Mouse (Mus musculus) 3T3-L1 (cell line): ENCODE data around the gene Cdh24.
A peak's percentile ranks its signal among the peaks of the same experiment; 100 is the strongest.

Source experiments
- DNase-seq: peaks from one replicate; pipeline ENCODE4 v3.0.0-alpha.2; 2015; ENCODE audit warnings: low read depth, low spot score

The Cdh24 gene

DNA sequence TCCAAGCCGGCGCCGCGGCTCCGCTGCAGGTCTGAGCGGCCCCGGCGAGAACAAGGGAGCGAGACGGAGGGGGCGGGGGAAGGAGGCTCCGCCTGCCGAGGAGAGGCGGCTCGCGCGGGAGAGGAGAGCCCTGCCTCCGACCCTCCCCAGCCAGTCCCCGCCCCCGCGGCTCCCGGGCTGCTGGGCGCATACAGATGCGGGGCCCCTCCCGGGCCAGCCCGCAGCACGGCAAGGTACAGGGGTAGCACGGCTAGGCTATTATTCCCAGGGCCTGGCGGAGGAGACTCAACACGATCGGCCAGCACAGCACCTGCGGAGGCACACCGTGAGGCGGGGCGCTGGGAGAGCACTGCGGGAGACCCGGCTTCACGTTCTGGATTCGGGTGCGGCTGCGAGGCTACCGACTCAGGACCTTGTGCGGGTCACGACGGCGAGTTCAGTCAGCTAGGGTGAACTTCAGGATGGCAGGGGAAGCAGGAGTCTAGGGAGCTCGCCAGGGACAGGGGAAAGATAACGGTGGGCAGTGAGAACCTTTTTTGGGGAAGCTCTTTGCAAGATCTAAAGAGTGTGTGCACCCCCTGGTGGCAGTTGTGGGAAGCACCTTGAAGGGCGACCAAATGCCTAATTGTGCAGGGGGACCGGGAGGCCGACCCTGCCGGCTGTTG is at the start of gene Cdh24:
Gene Cdh24, minus strand, starts transcription at position 60 of the 665 bp plus-strand sequence.
- DNase-seq = peak; percentile 81

- no peak for DNase-seq
These were observed 46.1 kb upstream of the Cdh24 start for GRCm38 (mm10) chr14:54687251-54687650.

- peak; percentile 94 for DNase-seq
These were observed 45.5 kb upstream of the Cdh24 start, which contains the start of gene Acin1 for GRCm38 (mm10) chr14:54686522-54687143. Gene Acin1 (minus strand): TSS chr14:54686931.

DNA sequence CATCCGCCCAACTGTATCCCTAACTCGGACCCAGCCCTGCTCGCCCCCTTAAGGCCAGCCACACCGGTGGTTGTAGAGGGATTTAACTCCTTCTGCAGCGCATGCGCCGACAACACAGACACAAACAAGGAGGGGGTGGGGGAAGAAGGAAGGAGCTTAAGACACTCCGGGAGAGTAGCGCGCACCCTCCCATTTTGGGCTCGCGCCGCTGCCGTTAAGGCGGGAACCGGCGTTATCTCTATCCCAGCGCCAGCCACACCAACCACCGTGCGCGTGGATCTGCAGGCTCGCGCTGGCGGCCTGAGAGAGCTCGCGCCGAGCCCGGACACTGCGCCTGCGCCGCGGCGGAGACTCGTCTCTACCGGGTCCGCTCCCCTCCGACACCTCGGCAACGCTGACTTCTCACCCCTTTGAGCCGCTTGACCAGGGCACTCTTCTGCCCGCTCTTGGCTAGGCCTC is 44.9 kb upstream of the Cdh24 start, which contains the start of gene 1700123O20Rik:
Gene 1700123O20Rik, plus strand, starts transcription at position 154 of the 459 bp plus-strand sequence.
- DNase-seq = peak; percentile 83

DNA sequence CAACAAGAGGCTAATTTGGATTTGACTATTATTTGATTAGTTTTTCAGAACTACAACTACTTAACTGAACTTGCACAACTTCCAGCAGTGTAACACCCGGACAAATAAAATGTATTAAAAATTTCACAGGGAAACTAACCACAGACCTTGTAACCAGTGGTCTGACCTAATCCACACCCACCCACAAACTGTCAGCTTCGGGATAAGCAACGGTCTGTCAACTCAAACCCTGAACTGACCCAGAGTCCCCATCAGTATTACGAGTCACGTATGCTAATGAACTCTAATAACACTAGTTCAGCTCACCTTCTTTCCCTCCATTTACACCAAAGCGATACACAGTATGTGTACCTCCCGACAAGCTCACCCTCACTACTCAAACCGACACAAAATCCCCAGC is 44.3 kb upstream of the Cdh24 start:
- no peak for DNase-seq

DNA sequence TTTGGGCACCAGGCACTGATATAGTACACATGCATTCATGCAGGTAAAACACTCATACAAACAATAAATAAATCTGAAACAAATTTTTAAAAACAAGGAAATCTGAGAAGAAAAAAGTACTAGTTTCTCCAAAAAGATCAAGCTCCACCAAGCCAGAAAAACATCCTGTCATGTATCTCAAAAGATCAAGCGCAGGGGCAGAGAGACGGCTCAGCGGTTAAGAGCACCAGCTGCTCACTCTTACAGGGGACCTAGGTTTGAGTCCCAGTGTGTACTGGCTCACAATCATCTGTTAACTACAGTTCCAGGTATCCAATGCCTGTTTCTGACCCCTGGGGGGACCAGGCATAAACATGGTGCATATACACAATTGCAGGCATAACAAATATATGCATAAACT is 41.2 kb upstream of the Cdh24 start:
- DNase-seq = no peak

DNA sequence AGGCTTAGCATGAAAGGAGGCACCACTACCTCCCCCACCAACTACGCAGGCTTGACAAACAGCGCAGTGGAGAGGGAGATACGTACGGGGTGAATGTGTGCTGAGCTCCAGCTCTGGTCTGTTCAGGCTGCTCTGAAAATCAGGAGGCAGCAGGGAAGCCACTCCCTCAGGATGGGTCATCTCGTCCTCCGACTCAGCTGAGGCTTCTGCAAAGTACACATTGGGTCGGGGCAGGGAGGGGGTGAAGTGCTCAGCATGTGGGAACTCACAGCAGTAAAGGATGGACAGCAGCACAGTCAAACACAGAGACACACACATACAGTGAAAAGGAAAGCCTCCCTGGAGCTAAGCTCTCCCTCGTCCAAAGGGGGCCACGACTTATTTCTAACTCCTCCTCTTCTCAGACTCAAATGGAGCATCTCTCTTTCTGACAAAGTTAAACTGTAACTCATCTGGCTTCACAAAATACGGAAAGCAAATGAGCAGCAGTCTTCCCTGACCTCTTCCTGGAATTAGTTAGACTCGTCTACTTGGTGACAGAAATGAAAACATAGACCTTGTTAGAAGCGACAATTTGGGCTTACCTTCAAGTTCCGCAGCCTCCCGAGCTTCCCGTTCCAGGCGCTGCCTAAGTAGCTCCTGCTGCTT is 37.6 kb upstream of the Cdh24 start:
- DNase-seq = no peak

- no peak for DNase-seq
These were observed 35.1 kb upstream of the Cdh24 start for GRCm38 (mm10) chr14:54676290-54676689.

DNA sequence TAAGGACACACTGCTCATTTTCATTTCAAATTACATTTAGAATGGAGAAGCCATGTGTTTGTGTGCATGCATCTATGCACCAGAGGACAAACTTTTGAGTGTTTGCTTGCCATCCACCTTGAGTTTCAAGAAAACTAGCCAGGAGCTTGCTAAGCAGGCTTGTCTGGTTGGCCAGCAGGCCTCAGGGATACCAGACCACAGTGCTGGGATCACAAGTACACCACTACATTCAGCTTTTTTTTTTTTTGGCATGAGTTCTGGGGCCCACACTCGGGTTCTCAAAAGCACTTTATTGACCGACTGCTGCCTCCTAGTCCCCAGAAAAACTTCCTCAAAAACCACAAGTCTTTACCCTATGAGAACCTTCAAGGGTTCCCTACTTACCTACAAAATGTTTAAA is 33.2 kb upstream of the Cdh24 start:
- DNase-seq = no peak

DNA sequence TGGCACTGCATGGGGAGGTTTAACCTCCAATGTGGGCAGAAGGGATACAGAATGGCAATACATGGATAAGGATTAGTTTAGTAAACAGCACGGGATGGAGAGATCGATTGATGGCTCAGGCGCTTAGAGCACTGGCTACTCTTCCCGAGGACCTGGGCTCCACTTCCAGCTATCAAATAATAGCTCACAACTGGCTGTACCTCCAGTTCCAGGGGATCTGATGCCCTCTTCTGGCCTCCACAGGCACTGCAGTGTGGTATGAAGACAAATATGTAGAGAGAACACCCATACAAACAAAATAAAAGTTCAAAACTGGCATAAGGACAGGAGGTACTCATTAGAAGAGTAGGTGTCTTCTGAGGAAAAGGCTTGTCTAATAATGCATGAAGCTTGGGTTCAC is 28.2 kb upstream of the Cdh24 start:
- peak; percentile 59 for DNase-seq

DNA sequence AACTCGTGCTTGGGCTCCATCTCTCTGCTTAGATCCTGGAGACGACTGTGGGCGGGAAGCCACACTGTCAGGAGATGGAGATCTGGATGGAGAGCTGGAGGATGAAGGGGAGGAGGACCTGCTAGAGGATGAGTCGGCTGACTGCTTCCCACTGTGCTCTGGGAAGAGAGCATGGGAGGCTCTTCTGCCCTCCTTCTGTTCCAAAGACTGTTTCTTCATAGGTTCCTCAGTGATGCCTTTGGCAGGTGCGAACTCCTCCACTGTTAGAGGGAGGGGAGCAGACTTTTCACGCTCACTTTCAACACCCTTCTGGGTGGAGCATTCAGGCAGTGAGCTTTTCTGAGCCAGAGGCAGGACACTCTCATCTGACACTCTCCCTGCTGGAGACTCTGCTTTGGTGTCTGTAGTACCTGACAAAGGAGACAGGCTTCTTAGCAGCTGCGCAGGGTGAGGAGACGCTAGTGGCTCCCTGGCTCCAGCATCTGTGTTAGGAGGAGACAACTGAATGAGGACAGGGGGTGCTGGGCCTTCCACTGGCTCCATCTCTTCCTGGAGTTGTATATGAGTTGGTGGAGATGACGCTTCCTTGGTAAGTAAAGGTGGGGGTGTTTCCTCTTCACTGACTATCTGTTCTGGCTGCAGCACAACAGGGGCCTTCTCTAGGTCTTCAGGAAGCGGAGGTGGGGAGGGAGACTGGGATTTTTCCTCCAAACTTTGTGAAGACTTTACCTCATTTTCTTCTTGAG is 23.5 kb upstream of the Cdh24 start:
- DNase-seq = no peak

DNA sequence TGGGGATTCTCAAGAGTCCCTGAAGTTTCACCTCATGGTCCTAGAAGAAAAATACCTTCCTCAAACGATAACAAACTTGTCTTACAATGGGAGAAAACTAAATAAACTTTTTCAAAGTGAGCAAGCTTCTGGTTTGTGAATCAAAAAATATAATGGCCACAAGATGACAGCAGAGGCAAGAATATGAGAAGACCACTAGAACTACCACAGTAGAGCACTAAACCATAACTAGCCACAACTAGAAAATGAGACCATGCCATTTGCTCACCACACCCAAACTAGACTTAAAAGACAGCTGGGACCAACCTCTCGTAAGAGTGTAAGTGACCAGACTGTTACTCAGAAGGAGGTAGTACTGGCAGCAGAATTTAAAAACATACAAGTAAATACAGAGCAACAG is 18.8 kb upstream of the Cdh24 start:
- peak; percentile 79 for DNase-seq

DNA sequence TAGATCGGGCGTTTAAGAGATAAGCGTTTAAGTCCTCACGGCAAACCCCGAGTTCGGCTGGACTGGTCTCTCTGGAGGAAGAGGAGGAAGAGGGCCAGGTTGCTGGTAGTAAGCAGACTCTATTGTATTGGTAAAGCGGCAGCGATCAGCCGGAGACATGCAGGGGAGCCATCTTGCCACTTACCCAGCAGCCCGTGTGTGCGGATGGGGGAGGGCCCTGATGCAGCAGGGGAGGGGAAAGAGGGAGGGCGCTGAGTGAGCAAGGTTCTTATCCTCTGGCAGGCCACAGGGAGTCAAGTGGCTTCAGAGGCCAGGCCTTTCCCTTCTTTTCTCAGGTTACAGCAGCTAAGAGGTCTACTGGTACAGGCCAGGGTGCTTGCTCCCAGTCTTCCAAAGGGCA is 12.3 kb upstream of the Cdh24 start:
- peak; percentile 86 for DNase-seq

DNA sequence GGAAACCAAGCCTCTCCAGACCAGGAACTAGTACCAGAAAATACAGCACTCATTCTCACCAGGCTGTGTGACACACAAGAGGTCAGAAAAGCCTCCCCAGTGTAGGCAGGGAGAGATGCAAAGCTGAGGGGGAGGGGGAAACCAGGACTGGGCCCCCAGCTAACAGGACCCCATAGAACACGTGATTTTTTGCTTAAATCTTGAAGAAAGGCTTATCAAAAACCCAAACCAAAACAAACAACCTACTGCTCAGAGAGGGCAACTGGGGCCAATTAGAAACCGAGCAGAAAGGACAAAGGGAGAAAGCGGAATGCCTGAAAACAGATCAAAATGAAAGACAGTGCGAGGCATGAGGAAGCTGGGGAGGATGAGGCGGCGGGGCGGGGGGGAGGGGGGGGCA is 11.6 kb upstream of the Cdh24 start:
- DNase-seq = no peak

DNA sequence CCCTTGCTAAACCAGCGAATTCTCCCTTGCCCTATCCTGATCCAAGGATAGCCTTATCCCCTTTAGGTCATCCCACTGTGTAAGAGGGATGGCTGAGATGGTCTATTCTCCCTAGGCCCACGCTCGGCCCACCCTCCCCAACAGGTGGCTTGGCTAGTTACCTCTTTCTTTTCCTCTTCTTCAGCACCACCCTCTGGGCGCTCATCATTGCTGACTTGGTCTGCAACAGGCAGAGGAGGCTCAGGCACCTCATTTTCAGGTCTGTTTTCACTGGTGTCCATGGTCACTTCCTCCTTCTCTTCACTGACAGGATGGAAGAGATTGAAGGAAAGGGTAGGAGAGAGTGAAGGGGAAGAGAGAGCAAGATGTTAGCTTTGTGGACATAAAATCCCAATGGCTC is 10.4 kb upstream of the Cdh24 start:
- DNase-seq = no peak

DNA sequence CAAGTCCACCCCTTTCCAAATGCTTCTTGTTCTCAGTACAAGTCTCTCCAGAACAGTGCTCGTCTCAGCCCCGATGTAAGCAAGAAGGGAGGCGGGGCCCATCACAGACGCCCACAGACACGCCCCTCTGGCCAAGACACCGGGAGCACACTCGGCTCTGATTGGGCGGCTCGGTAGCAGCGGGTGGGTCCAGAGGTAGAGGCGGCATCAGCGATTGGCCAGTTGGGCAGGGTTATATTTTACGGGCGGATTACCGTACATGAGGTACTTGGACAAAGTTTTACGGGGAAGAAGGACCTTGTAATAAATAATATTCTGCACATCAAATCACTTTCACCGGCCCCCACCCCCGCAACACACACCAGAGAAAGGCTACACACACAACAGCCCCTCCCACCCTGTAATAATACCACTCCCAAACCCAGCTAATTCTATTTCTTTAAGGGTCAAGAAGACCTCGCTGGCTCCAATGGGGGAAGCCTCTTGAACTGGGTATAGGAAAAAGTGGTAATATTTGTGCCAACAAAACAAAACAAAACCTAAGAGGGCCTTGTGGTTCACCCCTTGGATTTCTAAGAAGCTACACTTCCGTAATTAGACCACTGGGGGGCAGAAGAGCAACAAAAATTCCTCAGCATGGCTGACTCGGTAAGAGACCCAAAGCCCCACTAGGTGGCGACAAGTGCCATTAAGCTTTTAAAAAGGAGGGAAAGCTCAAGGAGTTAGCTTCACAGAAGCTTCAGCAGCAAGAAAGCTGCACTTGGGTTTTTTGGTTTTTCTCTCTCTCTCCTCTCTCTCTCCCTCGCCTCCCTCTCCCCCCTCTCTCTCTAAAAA is 9.7 kb upstream of the Cdh24 start:
- DNase-seq = peak; percentile 93

DNA sequence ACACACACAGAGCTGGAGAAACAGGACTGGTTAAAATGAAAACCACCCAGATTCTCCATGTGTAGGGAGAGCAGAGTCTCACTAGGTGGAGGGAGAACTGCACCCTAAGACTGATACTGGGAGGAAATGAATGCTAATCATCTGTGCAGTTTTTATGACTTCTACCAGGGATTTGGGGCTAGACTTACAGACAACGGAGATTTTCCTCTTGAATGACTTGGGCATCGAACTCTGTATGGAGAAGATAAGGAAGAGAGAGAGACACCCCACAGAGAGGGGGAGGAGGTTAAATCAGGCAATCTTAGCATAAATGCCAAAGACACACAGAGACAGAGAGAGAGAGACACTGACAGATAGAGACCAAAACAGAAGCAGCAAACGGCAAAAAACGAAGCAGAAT is 6.7 kb upstream of the Cdh24 start:
- DNase-seq = no peak

GRCm38 (mm10) chr14:54646898-54647636 is 5.9 kb upstream of the Cdh24 start:
- DNase-seq = no peak

DNA sequence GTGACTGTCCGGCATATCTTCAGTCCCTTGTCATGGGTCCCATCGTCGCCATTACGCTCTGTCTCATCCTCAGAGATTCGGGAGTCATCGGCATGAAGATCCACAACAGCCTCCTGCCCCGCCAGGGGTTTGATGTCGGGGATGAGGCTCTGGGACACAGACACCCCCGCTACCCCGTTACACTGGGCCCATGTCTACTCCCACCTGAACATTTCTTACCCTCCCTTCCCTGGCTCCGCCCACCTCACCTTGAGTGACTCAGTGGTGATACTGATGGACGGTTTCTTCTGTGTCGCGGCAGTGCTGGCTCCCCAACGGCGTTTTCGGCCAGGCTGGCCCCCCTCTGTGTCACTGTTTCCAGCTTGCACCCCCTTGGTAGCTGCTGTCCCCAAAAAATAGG is 5.3 kb upstream of the Cdh24 start:
- DNase-seq = no peak

GRCm38 (mm10) chr14:54644294-54644693 is 3.1 kb upstream of the Cdh24 start:
- no peak for DNase-seq
